Mouse (Mus musculus) intestine, postnatal 0 days (tissue): ENCODE measurements around the gene Tnpo2. TPM values are rescaled to one million over a fixed set of nuclear protein-coding genes. Genes with fewer than 3 reads are reported as not detected.
A peak's percentile ranks its signal among the peaks of the same experiment; 100 is the strongest.

Source experiments
- ATAC-seq: fragments of 200-750 bp; cut with Nextera tagmentation; 2 replicates; pipeline ENCODE4 v1.8.0; 2017; ENCODE audit warnings: mild to moderate bottlenecking, moderate TSS enrichment, moderate library complexity
- H3K27ac ChIP-seq: fragments of 300-500 bp; sonication (generic); 2 replicates; pipeline ENCODE4 v1.5.1; 2014; ENCODE audit warnings: mild to moderate bottlenecking, low read depth, low read length, moderate library complexity
- H3K27me3 ChIP-seq: fragments of 300-500 bp; sonication (generic); replicated peaks from 2 replicates; pipeline ENCODE4 v1.6.1; 2014; ENCODE audit warnings: low read length, mixed read lengths; ENCODE audit not compliant: control insufficient read depth, insufficient read depth
- H3K36me3 ChIP-seq: fragments of 300-500 bp; sonication (generic); 2 replicates; pipeline ENCODE4 v1.6.1; 2014; ENCODE audit warnings: mild to moderate bottlenecking, moderate library complexity; ENCODE audit not compliant: control insufficient read depth, insufficient read depth
- H3K4me1 ChIP-seq: fragments of 300-500 bp; sonication (generic); replicated peaks from 2 replicates; pipeline ENCODE4 v1.6.1; 2014; ENCODE audit warnings: antibody characterized with exemption, low read length, mixed read lengths; ENCODE audit not compliant: control insufficient read depth, insufficient read depth
- H3K4me2 ChIP-seq: fragments of 300-500 bp; sonication (generic); replicated peaks from 2 replicates; pipeline ENCODE4 v1.6.1; 2014; ENCODE audit warnings: low read depth, mild to moderate bottlenecking, moderate library complexity
- H3K4me3 ChIP-seq: fragments of 300-500 bp; sonication (generic); 2 replicates; pipeline ENCODE4 v1.5.1; 2014; ENCODE audit warnings: low read depth, low read length
- H3K9ac ChIP-seq: fragments of 300-500 bp; sonication (generic); 2 replicates; pipeline ENCODE4 v1.6.1; 2014; ENCODE audit warnings: mild to moderate bottlenecking, low read depth, low read length
- H3K9me3 ChIP-seq: fragments of 300-500 bp; sonication (generic); 2 replicates; pipeline ENCODE4 v1.6.1; 2016; ENCODE audit warnings: mixed run types; ENCODE audit not compliant: control insufficient read depth
- CTCF ChIP-seq: sonication (generic); IDR thresholded peaks from 2 replicates; pipeline ENCODE4 v1.5.1; 2016; ENCODE audit warnings: low read depth, mild to moderate bottlenecking, control low read depth, antibody characterized with exemption, moderate library complexity
- WGBS: fragments of 180-500 bp; shearing (Covaris S2); extraction: QIAGEN DNeasy Blood & Tissue Kit; methylation state at CpG from one replicate; pipeline ENCODE4 v1.1.7; 2014; 5-methylcytosine and 5-hydroxymethylcytosine counted together
- polyA plus RNA-seq: library from polyadenylated mRNA; unstranded; fragments of >200 nt; fragmentation: Nextera tagmentation; extraction: Ambion mirVana; gene quantifications from 2 replicates; pipeline ENCODE4 v1.2.1, GENCODE M21; 2015

Gene Tnpo2
- polyA plus RNA-seq, 1 experiment from 2014 or later, result 9.8 TPM

- peaks cover 19% of the 10 kb centered on the region for H3K36me3 ChIP-seq
- peaks cover 5% of the 10 kb centered on the region; the same call in 1 of the 2 replicates for H3K4me1 ChIP-seq
- H3K4me3 ChIP-seq, result peak overlapping the region; percentile 88
- no peaks in the 10 kb centered on the region for H3K27me3 ChIP-seq
- peak overlapping the region; percentile 89 for H3K9ac ChIP-seq
- peak; percentile 3; the same call in 1 of the 2 replicates for ATAC-seq
- H3K9me3 ChIP-seq, result no peaks in the 10 kb centered on the region
- H3K27ac ChIP-seq, result peak overlapping the region; percentile 96
- 0% methylated on average over 9 of the region's 9 CpGs for WGBS
- H3K4me2 ChIP-seq, result peak overlapping the region; percentile 94
- TF ChIP-seq CTCF, result no peak
Observed at GRCm38 (mm10) chr8:85036381-85036717, 366 bp upstream of the Tnpo2 start.

- no peak for TF ChIP-seq CTCF
- peak overlapping the region; percentile 88 for H3K4me3 ChIP-seq
- H3K27me3 ChIP-seq, result no peaks in the 10 kb centered on the region
- H3K4me2 ChIP-seq, result peak overlapping the region; percentile 94
- peaks cover 5% of the 10 kb centered on the region; the same call in 1 of the 2 replicates for H3K4me1 ChIP-seq
- no peaks in the 10 kb centered on the region for H3K9me3 ChIP-seq
- H3K36me3 ChIP-seq, result peaks cover 20% of the 10 kb centered on the region
- peak overlapping the region; percentile 96 for H3K27ac ChIP-seq
- peak; percentile 13; the same call in 1 of the 2 replicates for ATAC-seq
- under 1% methylated on average over 14 of the region's 14 CpGs for WGBS
- H3K9ac ChIP-seq, result peak overlapping the region; percentile 89
Observed at GRCm38 (mm10) chr8:85037366-85037680, 608 bp downstream of the Tnpo2 start.

GRCm38 (mm10) chr8:85037681-85038531 is 1.2 kb downstream of the Tnpo2 start:
- ATAC-seq, result no peak
- TF ChIP-seq CTCF, result no peak
- Histone ChIP-seq H3K4me2 (peak overlapping the region; percentile 94), H3K27ac (peak overlapping the region; percentile 96), H3K27me3 (no peaks in the 10 kb centered on the region), H3K9ac (peak overlapping the region; percentile 89), H3K4me3 (peak overlapping the region; percentile 88), H3K36me3 (peaks cover 22% of the 10 kb centered on the region), H3K4me1 (peaks cover 5% of the 10 kb centered on the region; the same call in 1 of the 2 replicates), H3K9me3 (no peaks in the 10 kb centered on the region)
- under 1% methylated on average over 56 of the region's 57 CpGs for WGBS

- peaks cover 79% of the 10 kb centered on the region for H3K36me3 ChIP-seq
- WGBS, result 88% methylated on average over 6 of the region's 6 CpGs
Observed at GRCm38 (mm10) chr8:85043619-85044018, 6.9 kb downstream of the Tnpo2 start.

GRCm38 (mm10) chr8:85057367-85057766 is 20.7 kb downstream of the Tnpo2 start:
- Histone ChIP-seq H3K27me3 (no peaks in the 10 kb centered on the region), H3K9me3 (no peaks in the 10 kb centered on the region), H3K4me3 (no peak overlapping the region), H3K4me2 (no peak overlapping the region), H3K9ac (no peak overlapping the region), H3K36me3 (peaks cover 33% of the 10 kb centered on the region), H3K27ac (no peak overlapping the region), H3K4me1 (0 out of 2 replicates have a peak, but pooled peaks cover 6% of the 10 kb centered on the region)
- ATAC-seq, result no peak
- 59% methylated on average over 7 of the region's 7 CpGs for WGBS
- TF ChIP-seq CTCF, result 0 out of 2 replicates have a peak, but pooled peaks have one; percentile 19

More at GRCm38 (mm10) chr8:85043619-85044018, 6.9 kb downstream of the Tnpo2 start:
- H3K27me3 ChIP-seq, result no peaks in the 10 kb centered on the region
- no peak overlapping the region for H3K4me2 ChIP-seq
- ATAC-seq, result no peak
- H3K9me3 ChIP-seq, result no peaks in the 10 kb centered on the region
- no peak overlapping the region for H3K4me3 ChIP-seq
- no peak overlapping the region for H3K27ac ChIP-seq
- H3K9ac ChIP-seq, result no peak overlapping the region
- TF ChIP-seq CTCF, result no peak
- H3K4me1 ChIP-seq, result no peaks in the 10 kb centered on the region

- Histone ChIP-seq H3K9ac (peak within 1 kb of the TSS; percentile 65), H3K27me3 (no peaks in the 10 kb centered on the region), H3K4me2 (peak within 1 kb of the TSS; percentile 93), H3K4me1 (0 out of 2 replicates have a peak, but pooled peaks cover 6% of the 10 kb centered on the region), H3K27ac (no peak within 1 kb of the TSS; the same call in 1 of the 2 replicates), H3K36me3 (peaks cover 6% of the 10 kb centered on the region; the same call in 1 of the 2 replicates), H3K9me3 (no peaks in the 10 kb centered on the region), H3K4me3 (peak within 1 kb of the TSS; percentile 65)
- WGBS, result under 1% methylated on average over 52 of the region's 53 CpGs
- ATAC-seq, result peak; percentile 85
- no peak for TF ChIP-seq CTCF
Observed at GRCm38 (mm10) chr8:85059879-85060616, 23.3 kb downstream of the Tnpo2 start, which contains the start of gene Fbxw9. Fbxw9 (plus strand) TSS chr8:85060055.
